Mouse (Mus musculus) erythroblast, embryonic 14.5 days (primary cell): ENCODE measurements around the gene Syn3.

Experiments
- GATA1 ChIP-seq: IDR thresholded peaks from 2 replicates; pipeline ENCODE4 v1.6.1; 2012; ENCODE audit warnings: low read length, inconsistent platforms, mixed read lengths
- TAL1 ChIP-seq: IDR thresholded peaks from 3 replicates; pipeline ENCODE4 v1.6.1; 2012; ENCODE audit warnings: low read length, inconsistent platforms, mixed read lengths

DNA sequence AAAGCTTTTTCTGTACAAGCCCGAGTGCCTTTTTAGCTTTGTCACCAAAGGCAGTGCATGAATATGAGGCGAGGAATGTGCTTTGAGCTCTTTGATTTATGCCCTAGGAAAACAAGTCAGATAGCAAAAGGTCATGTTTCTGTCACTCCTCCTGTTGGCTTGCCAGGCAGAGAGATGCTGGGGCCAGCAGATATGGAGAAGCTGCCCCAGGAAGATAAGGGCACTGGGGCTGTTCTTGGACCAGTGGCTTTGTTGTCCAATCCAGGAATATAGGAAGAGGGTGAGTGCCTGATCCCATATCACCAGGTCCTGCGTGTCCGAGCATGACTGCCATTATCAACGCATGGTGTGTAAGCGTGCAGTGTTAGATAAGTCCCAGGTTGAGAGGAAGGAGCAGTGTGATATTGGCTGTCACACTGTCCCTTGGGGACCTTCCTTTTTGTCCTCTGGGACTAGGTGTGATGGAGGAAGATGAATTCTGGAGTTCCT, 336.9 kb downstream of the Syn3 start:
- TF ChIP-seq GATA1 (no peak), TAL1 (no peak)
